Mouse (Mus musculus) left cerebral cortex, adult 11 months (tissue): ENCODE results near the gene Ap4s1.
A peak's percentile ranks its signal among the peaks of the same experiment; 100 is the strongest.
"Not testable (repeated sequence)": the region's sequence is repeated elsewhere in the genome, so short reads cannot be mapped to it uniquely, and the experiment has no call there.

Experiments used
- DNase-seq: peaks from one replicate; pipeline ENCODE4 v3.0.0; 2022; ENCODE audit warnings: low spot score

Gene Ap4s1

GRCm38 (mm10) chr12:51690893-51691844, at the start of gene Ap4s1:
Ap4s1 (plus strand) TSS chr12:51691033.
- DNase-seq = peak; percentile 44

GRCm38 (mm10) chr12:51641871-51642270, 49.0 kb upstream of the Ap4s1 start:
- no peak for DNase-seq

- DNase-seq = not testable (repeated sequence)
Measured at GRCm38 (mm10) chr12:51649401-51649800, 41.4 kb upstream of the Ap4s1 start.

- no peak for DNase-seq
Measured at GRCm38 (mm10) chr12:51655944-51656465, 34.8 kb upstream of the Ap4s1 start.

GRCm38 (mm10) chr12:51663011-51663410, 27.8 kb upstream of the Ap4s1 start:
- DNase-seq = no peak

- no peak for DNase-seq
Measured at GRCm38 (mm10) chr12:51663908-51664307, 26.9 kb upstream of the Ap4s1 start.

GRCm38 (mm10) chr12:51666708-51667430, 24.0 kb upstream of the Ap4s1 start:
- DNase-seq = no peak

- DNase-seq = no peak
Measured at GRCm38 (mm10) chr12:51671231-51671891, 19.5 kb upstream of the Ap4s1 start.

- no peak for DNase-seq
Measured at GRCm38 (mm10) chr12:51673270-51673669, 17.6 kb upstream of the Ap4s1 start.

- no peak for DNase-seq
Measured at GRCm38 (mm10) chr12:51676442-51676841, 14.4 kb upstream of the Ap4s1 start.

GRCm38 (mm10) chr12:51678844-51679243, 12.0 kb upstream of the Ap4s1 start:
- no peak for DNase-seq

GRCm38 (mm10) chr12:51688546-51688945, 2.3 kb upstream of the Ap4s1 start:
- DNase-seq = no peak

GRCm38 (mm10) chr12:51691845-51692632, 1.2 kb downstream of the Ap4s1 start, which contains the start of gene Strn3:
Strn3 (minus strand) TSS chr12:51691897.
- peak; percentile 94 for DNase-seq

- DNase-seq = not testable (repeated sequence)
Measured at GRCm38 (mm10) chr12:51692870-51693269, 2.0 kb downstream of the Ap4s1 start.

- DNase-seq = no peak
Measured at GRCm38 (mm10) chr12:51693419-51693818, 2.6 kb downstream of the Ap4s1 start.

- no peak for DNase-seq
Measured at GRCm38 (mm10) chr12:51694096-51694495, 3.3 kb downstream of the Ap4s1 start.

GRCm38 (mm10) chr12:51694966-51695365, 4.1 kb downstream of the Ap4s1 start:
- DNase-seq = no peak

- no peak for DNase-seq
Measured at GRCm38 (mm10) chr12:51696157-51696556, 5.3 kb downstream of the Ap4s1 start.

GRCm38 (mm10) chr12:51699623-51700393, 9.0 kb downstream of the Ap4s1 start:
- DNase-seq = no peak

- DNase-seq = no peak
Measured at GRCm38 (mm10) chr12:51701723-51702122, 10.9 kb downstream of the Ap4s1 start.
